Mouse (Mus musculus) stomach, embryonic 16.5 days (tissue): ENCODE results near the gene Selenoi. TPM values are rescaled to one million over a fixed set of nuclear protein-coding genes. Genes with fewer than 3 reads are reported as not detected.

ENCODE experiments used
- ATAC-seq: fragments of 200-750 bp; cut with Nextera tagmentation; 2 replicates; pipeline ENCODE4 v1.8.0; 2017; ENCODE audit warnings: moderate number of reproducible peaks, moderate TSS enrichment; ENCODE audit not compliant: insufficient read depth, low FRiP score
- H3K27ac ChIP-seq: fragments of 300-500 bp; sonication (generic); 2 replicates; pipeline ENCODE4 v1.5.1; 2014; ENCODE audit warnings: low read length
- H3K27me3 ChIP-seq: fragments of 300-500 bp; sonication (generic); 2 replicates; pipeline ENCODE4 v1.6.1; 2014; ENCODE audit warnings: low read length, control low read depth, mixed read lengths; ENCODE audit not compliant: control insufficient read depth, insufficient read depth
- H3K36me3 ChIP-seq: fragments of 300-500 bp; sonication (generic); 2 replicates; pipeline ENCODE4 v1.6.1; 2014; ENCODE audit warnings: low read length; ENCODE audit not compliant: control insufficient read depth, insufficient read depth
- H3K4me1 ChIP-seq: fragments of 300-500 bp; sonication (generic); 2 replicates; pipeline ENCODE4 v1.6.1; 2014; ENCODE audit warnings: low read length, control low read depth, mixed read lengths; ENCODE audit not compliant: control insufficient read depth, insufficient read depth
- H3K4me2 ChIP-seq: fragments of 300-500 bp; sonication (generic); 2 replicates; pipeline ENCODE4 v1.6.1; 2014; ENCODE audit warnings: low read depth, low read length, mixed read lengths
- H3K4me3 ChIP-seq: fragments of 300-500 bp; sonication (generic); replicated peaks from 2 replicates; pipeline ENCODE4 v1.5.1; 2014; ENCODE audit warnings: mild to moderate bottlenecking, low read length
- H3K9ac ChIP-seq: fragments of 300-500 bp; sonication (generic); 2 replicates; pipeline ENCODE4 v1.6.1; 2014; ENCODE audit warnings: low read length
- H3K9me3 ChIP-seq: fragments of 300-500 bp; sonication (generic); replicated peaks from 2 replicates; pipeline ENCODE4 v1.6.1; 2016; ENCODE audit warnings: low read length, control low read depth; ENCODE audit not compliant: control insufficient read depth
- WGBS: fragments of 180-500 bp; shearing (Covaris S2); extraction: QIAGEN DNeasy Blood & Tissue Kit; methylation state at CpG from one replicate; pipeline ENCODE4 v1.1.7; 2014; 5-methylcytosine and 5-hydroxymethylcytosine counted together
- polyA plus RNA-seq: library from polyadenylated mRNA; unstranded; fragments of >200 nt; fragmentation: Nextera tagmentation; extraction: Ambion mirVana; gene quantifications from 2 replicates; pipeline ENCODE4 v1.2.1, GENCODE M21; 2015

Selenoi gene
- polyA plus RNA-seq, 1 experiment from 2014 or later = 21.4 TPM

DNA sequence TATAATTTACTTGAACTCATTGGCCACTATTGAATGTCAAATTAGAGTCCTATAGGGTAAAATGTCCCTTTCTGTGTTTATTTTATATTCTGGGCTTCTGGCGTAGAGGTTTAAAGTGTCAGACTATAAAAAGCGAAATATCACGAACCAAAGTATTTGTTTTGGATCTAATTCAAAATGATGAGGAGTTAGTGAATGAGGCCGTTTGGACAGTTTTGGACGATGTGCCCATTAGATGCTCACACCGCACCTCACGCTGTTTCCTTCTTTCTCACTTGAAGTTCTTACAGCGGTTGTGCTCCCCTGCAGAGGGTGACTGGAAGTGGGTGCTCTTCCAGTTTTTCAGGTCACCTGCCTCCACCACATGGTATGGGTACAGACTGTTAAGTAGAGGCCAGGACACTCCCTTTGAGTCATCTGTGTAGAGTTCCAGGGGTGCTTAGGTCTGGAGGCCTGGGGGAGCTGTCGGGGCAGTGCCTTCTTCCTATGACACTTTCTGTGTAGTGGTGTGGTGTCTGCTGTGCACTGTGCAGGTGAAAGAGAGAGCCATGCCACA, 13.6 kb downstream of the Selenoi start:
- WGBS = 82% methylated on average over 9 of the region's 9 CpGs
- ATAC-seq = no peak
- peaks cover 6% of the 10 kb centered on the region; the same call in 1 of the 2 replicates for H3K36me3 ChIP-seq
- H3K4me2 ChIP-seq = no peak overlapping the region
- no peaks in the 10 kb centered on the region for H3K27me3 ChIP-seq
- no peak overlapping the region for H3K4me3 ChIP-seq
- peaks cover 21% of the 10 kb centered on the region for H3K4me1 ChIP-seq
- no peak overlapping the region for H3K27ac ChIP-seq
- H3K9ac ChIP-seq = no peak overlapping the region
- H3K9me3 ChIP-seq = no peaks in the 10 kb centered on the region

- WGBS = 95% methylated on average over 1 of the region's 1 CpGs
- Histone ChIP-seq H3K27ac (no peak overlapping the region), H3K4me2 (no peak overlapping the region), H3K4me3 (no peak overlapping the region), H3K27me3 (no peaks in the 10 kb centered on the region), H3K9ac (no peak overlapping the region), H3K9me3 (no peaks in the 10 kb centered on the region), H3K4me1 (peaks cover 11% of the 10 kb centered on the region), H3K36me3 (peaks cover 8% of the 10 kb centered on the region; the same call in 1 of the 2 replicates)
- no peak for ATAC-seq
Observed at GRCm38 (mm10) chr5:30247666-30248065, 15.3 kb downstream of the Selenoi start.

GRCm38 (mm10) chr5:30255567-30256354, 23.4 kb downstream of the Selenoi start:
- H3K27ac ChIP-seq = no peak overlapping the region
- no peak for ATAC-seq
- H3K9ac ChIP-seq = no peak overlapping the region
- WGBS = 69% methylated on average over 12 of the region's 12 CpGs
- no peaks in the 10 kb centered on the region for H3K4me1 ChIP-seq
- 0 out of 2 replicates have a peak, but pooled peaks cover 3% of the 10 kb centered on the region for H3K36me3 ChIP-seq
- no peaks in the 10 kb centered on the region for H3K9me3 ChIP-seq
- H3K4me3 ChIP-seq = no peak overlapping the region
- no peaks in the 10 kb centered on the region for H3K27me3 ChIP-seq
- H3K4me2 ChIP-seq = no peak overlapping the region

GRCm38 (mm10) chr5:30258776-30259175, 26.4 kb downstream of the Selenoi start:
- WGBS = 70% methylated on average over 7 of the region's 7 CpGs

GRCm38 (mm10) chr5:30270571-30271190, 38.3 kb downstream of the Selenoi start:
- Histone ChIP-seq H3K36me3 (0 out of 2 replicates have a peak, but pooled peaks cover 5% of the 10 kb centered on the region), H3K27me3 (no peaks in the 10 kb centered on the region), H3K9me3 (no peaks in the 10 kb centered on the region), H3K4me2 (no peak overlapping the region), H3K9ac (no peak overlapping the region), H3K4me1 (peaks cover 5% of the 10 kb centered on the region; the same call in 1 of the 2 replicates), H3K27ac (peak overlapping the region; percentile 2; the same call in 1 of the 2 replicates), H3K4me3 (no peak overlapping the region)
- ATAC-seq = no peak
- WGBS = 61% methylated on average over 11 of the region's 11 CpGs

More at GRCm38 (mm10) chr5:30258776-30259175, 26.4 kb downstream of the Selenoi start:
- no peaks in the 10 kb centered on the region for H3K9me3 ChIP-seq
- ATAC-seq = no peak
- H3K4me1 ChIP-seq = no peaks in the 10 kb centered on the region
- no peaks in the 10 kb centered on the region for H3K27me3 ChIP-seq
- H3K9ac ChIP-seq = no peak overlapping the region
- H3K36me3 ChIP-seq = no peaks in the 10 kb centered on the region
- no peak overlapping the region for H3K4me3 ChIP-seq
- no peak overlapping the region for H3K4me2 ChIP-seq
- H3K27ac ChIP-seq = no peak overlapping the region

GRCm38 (mm10) chr5:30271599-30272281, 39.4 kb downstream of the Selenoi start:
- peak; percentile 69; the same call in 1 of the 2 replicates for ATAC-seq
- Histone ChIP-seq H3K36me3 (no peaks in the 10 kb centered on the region), H3K27me3 (no peaks in the 10 kb centered on the region), H3K4me3 (no peak overlapping the region), H3K4me2 (no peak overlapping the region), H3K27ac (peak overlapping the region; percentile 14), H3K9ac (no peak overlapping the region), H3K9me3 (no peaks in the 10 kb centered on the region), H3K4me1 (peaks cover 5% of the 10 kb centered on the region; the same call in 1 of the 2 replicates)
- WGBS = 60% methylated on average over 11 of the region's 11 CpGs

DNA sequence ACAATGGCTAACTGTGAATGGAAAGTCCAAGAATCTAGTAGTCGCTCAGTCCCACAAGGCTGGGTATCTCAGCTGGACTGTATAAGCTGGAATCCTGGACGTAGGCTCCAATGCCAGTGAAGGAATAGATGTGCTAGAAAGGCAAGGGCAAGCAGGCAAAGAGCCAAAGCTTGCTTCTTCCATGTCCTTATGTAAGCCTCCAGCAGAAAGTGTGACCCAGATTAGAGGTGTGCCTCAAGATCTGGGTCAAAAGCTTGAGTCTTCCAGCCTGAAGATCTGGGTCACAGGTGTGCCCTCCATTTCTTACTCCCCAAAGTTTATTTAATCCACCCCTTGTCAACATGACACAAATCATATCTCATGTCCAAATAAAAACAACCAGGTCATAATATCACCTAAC, 44.0 kb downstream of the Selenoi start:
- Histone ChIP-seq H3K9me3 (no peaks in the 10 kb centered on the region), H3K4me3 (no peak overlapping the region), H3K4me2 (no peak overlapping the region), H3K27ac (no peak overlapping the region), H3K4me1 (peaks cover 4% of the 10 kb centered on the region; the same call in 1 of the 2 replicates), H3K27me3 (no peaks in the 10 kb centered on the region), H3K9ac (no peak overlapping the region), H3K36me3 (no peaks in the 10 kb centered on the region)
- no peak for ATAC-seq
- WGBS = 89% methylated on average over 2 of the region's 2 CpGs

DNA sequence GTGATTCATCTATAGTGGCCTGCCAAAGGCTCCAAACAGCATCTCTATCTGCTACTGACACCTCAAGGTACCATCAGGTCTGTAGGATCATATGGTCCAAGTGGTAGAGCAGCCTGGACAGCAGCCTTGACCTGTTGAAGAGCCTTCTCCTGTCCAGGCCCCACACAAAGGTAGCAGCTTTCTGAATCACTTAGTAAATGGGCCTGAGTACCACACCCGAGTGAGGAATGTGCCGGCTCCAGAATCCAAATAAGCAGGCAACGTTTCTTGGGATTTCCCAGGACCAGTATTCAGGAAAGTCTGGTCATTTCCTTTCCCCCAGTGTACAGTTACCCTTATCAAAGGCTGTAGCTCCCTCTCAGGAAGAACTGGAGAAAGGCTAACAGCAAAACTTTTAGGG, 46.6 kb downstream of the Selenoi start:
- H3K9ac ChIP-seq = no peak overlapping the region
- no peak overlapping the region for H3K4me3 ChIP-seq
- H3K9me3 ChIP-seq = no peaks in the 10 kb centered on the region
- H3K36me3 ChIP-seq = no peaks in the 10 kb centered on the region
- WGBS = 59% methylated on average over 3 of the region's 3 CpGs
- H3K4me2 ChIP-seq = no peak overlapping the region
- H3K27ac ChIP-seq = no peak overlapping the region
- no peaks in the 10 kb centered on the region for H3K27me3 ChIP-seq
- H3K4me1 ChIP-seq = peaks cover 5% of the 10 kb centered on the region; the same call in 1 of the 2 replicates
- 0 out of 2 replicates have a peak, but pooled peaks have one; percentile 33 for ATAC-seq
